Mouse (Mus musculus): ENCODE results near the gene Bcl7b. TPM values are rescaled to one million over a fixed set of nuclear protein-coding genes. Genes with fewer than 3 reads are reported as not detected.

Gene Bcl7b
- polyA plus RNA-seq, 1 experiment from 2014 or later, result 44.3 TPM

DNA sequence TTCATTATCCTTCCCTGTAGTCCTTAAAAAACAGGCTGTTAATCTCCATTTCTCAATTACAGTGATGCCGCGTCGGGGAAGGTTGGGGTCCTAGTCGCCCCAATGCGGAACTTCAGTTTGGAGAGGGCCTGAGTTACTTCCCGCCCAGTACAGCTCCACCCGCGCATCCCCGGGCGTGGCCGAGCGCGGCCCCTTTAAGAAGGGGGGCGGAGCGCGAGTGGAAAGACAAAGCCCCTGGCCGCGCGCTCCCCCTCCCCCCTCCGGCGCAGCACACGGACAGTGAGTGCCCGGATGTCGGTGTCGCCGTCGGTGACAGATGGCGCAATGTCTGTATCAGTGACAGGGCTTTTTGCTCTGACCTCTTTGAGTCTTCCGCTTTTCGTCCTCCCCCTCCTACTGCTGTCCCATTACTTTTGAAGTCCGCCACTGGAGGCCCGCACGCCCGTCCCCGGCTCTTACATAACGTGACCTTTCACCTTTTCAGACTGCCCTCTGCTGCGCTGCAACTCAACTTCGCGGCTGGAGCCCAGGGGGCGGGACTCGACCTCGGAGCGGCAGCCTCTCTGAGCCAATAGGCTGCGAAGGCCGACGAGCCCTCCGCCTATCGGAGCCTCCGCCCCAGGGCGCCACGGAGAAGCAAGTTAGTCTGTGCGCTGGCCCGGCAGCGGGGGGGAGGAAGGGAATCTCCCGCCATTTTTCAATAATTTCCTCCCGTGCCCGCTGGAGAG lies 18.7 kb downstream of the Bcl7b start, which contains the start of gene Baz1b:
TSS of gene Baz1b (plus strand) at position 644 of the 728 bp plus-strand sequence.
- Histone ChIP-seq H3K27me3 (replicated peaks) (no peaks in the 10 kb centered on the region), H3K36me3 (peaks cover 44% of the 10 kb centered on the region), H3K4me3 (peak within 1 kb of the TSS; percentile 86), H3K4me2 (peak within 1 kb of the TSS; percentile 86), H3K9ac (peak within 1 kb of the TSS; percentile 92), H3K4me1 (peaks cover 49% of the 10 kb centered on the region), H3K27ac (peak within 1 kb of the TSS; percentile 91), H3K9me3 (replicated peaks) (no peaks in the 10 kb centered on the region)
- WGBS (ENCODE audit: insufficient replicate concordance), result under 1% methylated on average over 56 of the region's 57 CpGs
- ATAC-seq, result peak; percentile 95

- Histone ChIP-seq H3K9me3 (replicated peaks) (no peaks in the 10 kb centered on the region), H3K9ac (peak overlapping the region; percentile 92), H3K4me2 (peak overlapping the region; percentile 86), H3K27me3 (replicated peaks) (no peaks in the 10 kb centered on the region), H3K4me3 (peak overlapping the region; percentile 86), H3K4me1 (peaks cover 56% of the 10 kb centered on the region), H3K36me3 (peaks cover 44% of the 10 kb centered on the region), H3K27ac (peak overlapping the region; percentile 91)
- peak; percentile 78 for ATAC-seq
- under 1% methylated on average over 95 of the region's 102 CpGs for WGBS (ENCODE audit: insufficient replicate concordance)
Observed at GRCm38 (mm10) chr5:135187349-135188213, 19.5 kb downstream of the Bcl7b start.

GRCm38 (mm10) chr5:135188214-135188554 lies 20.1 kb downstream of the Bcl7b start:
- Histone ChIP-seq H3K4me3 (peak overlapping the region; percentile 86), H3K27me3 (replicated peaks) (no peaks in the 10 kb centered on the region), H3K36me3 (peaks cover 45% of the 10 kb centered on the region), H3K9ac (peak overlapping the region; percentile 92), H3K9me3 (replicated peaks) (no peaks in the 10 kb centered on the region), H3K27ac (peak overlapping the region; percentile 91), H3K4me2 (peak overlapping the region; percentile 86), H3K4me1 (peaks cover 62% of the 10 kb centered on the region)
- WGBS (ENCODE audit: insufficient replicate concordance), result 0% methylated on average over 8 of the region's 8 CpGs
- ATAC-seq, result no peak

DNA sequence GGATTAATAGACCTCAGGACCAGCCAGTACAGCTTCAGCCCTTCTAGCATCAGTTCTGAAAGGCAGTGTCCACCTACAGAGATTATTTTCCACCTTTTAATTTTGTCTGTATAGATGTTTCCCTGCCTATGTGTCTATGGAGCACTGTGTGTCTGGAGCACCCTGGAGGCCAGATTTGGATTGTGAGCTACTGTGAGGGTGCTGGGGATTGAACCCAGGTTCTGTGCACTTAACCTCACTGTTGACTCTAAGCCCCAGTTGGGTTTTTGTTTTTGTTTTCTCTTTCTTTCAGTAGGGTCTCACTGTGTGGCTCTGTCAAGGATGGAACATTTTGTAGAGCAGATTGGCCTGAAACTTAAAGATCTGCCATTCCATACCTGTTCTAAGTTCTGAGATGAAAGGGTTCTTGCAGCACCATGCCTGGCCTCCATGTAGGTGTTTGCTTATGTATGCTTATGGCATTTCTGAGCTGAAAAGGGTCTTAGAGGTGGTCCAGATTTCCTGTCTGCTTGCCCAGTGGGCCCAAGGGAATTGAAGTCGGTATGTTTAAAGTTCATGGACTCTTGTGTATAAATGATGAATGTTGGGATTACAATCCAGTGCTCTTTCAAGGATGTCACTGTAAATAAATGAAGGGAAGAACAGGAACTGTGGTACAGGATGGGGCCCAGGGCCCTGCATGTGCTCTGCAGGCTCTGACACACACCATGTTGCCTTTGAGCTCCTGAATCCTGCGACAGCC lies 21.4 kb downstream of the Bcl7b start:
- H3K36me3 ChIP-seq, result peaks cover 56% of the 10 kb centered on the region
- WGBS (ENCODE audit: insufficient replicate concordance), result 60% methylated on average over 2 of the region's 2 CpGs
- H3K4me1 ChIP-seq, result peaks cover 62% of the 10 kb centered on the region
- H3K27me3 ChIP-seq (replicated peaks), result no peaks in the 10 kb centered on the region
- no peaks in the 10 kb centered on the region for H3K9me3 ChIP-seq (replicated peaks)
- peak overlapping the region; percentile 86 for H3K4me3 ChIP-seq
- no peak for ATAC-seq
- peak overlapping the region; percentile 92 for H3K9ac ChIP-seq
- H3K4me2 ChIP-seq, result peak overlapping the region; percentile 86
- peak overlapping the region; percentile 16; the same call in 1 of the 2 replicates for H3K27ac ChIP-seq

DNA sequence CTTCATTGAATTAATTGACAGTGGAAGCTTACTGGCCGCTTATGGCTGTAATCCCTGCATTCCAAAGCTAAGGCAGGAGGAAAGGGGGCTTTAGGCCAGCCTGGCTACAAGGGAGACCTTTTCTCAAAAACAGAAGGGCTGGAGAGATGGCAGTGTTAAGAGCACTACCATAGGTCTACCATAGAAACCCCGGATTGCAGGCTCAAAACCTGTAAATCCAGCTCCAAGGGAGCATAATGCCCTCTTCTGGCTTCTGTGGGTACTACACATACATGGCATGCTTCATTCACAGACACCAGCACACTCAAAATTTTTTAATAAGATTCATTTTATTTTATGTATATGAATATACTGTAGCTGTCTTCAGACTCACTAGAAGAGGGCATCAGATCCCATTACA lies 23.5 kb downstream of the Bcl7b start:
- H3K9me3 ChIP-seq (replicated peaks), result no peaks in the 10 kb centered on the region
- H3K27ac ChIP-seq, result no peak overlapping the region
- H3K4me3 ChIP-seq, result no peak overlapping the region
- peaks cover 66% of the 10 kb centered on the region for H3K4me1 ChIP-seq
- H3K9ac ChIP-seq, result no peak overlapping the region
- H3K4me2 ChIP-seq, result no peak overlapping the region
- peaks cover 77% of the 10 kb centered on the region for H3K36me3 ChIP-seq
- no peaks in the 10 kb centered on the region for H3K27me3 ChIP-seq (replicated peaks)
- no peak for ATAC-seq
- 49% methylated on average over 2 of the region's 2 CpGs for WGBS (ENCODE audit: insufficient replicate concordance)

- peaks cover 66% of the 10 kb centered on the region for H3K4me1 ChIP-seq
- no peak overlapping the region for H3K4me2 ChIP-seq
- H3K4me3 ChIP-seq, result no peak overlapping the region
- H3K9ac ChIP-seq, result no peak overlapping the region
- ATAC-seq, result no peak
- H3K9me3 ChIP-seq (replicated peaks), result no peaks in the 10 kb centered on the region
- no peaks in the 10 kb centered on the region for H3K27me3 ChIP-seq (replicated peaks)
- H3K27ac ChIP-seq, result no peak overlapping the region
- H3K36me3 ChIP-seq, result peaks cover 85% of the 10 kb centered on the region
- WGBS (ENCODE audit: insufficient replicate concordance), result 84% methylated on average over 1 of the region's 1 CpGs
Observed at GRCm38 (mm10) chr5:135192431-135192830, 24.3 kb downstream of the Bcl7b start.

GRCm38 (mm10) chr5:135196367-135196766 lies 28.3 kb downstream of the Bcl7b start:
- no peak overlapping the region for H3K9ac ChIP-seq
- H3K9me3 ChIP-seq (replicated peaks), result no peaks in the 10 kb centered on the region
- no peak overlapping the region for H3K27ac ChIP-seq
- H3K4me1 ChIP-seq, result peaks cover 40% of the 10 kb centered on the region
- no peak overlapping the region for H3K4me2 ChIP-seq
- ATAC-seq, result no peak
- no peak overlapping the region for H3K4me3 ChIP-seq
- WGBS (ENCODE audit: insufficient replicate concordance), result 54% methylated on average over 6 of the region's 6 CpGs
- peaks cover 97% of the 10 kb centered on the region for H3K36me3 ChIP-seq
- H3K27me3 ChIP-seq (replicated peaks), result no peaks in the 10 kb centered on the region

- no peaks in the 10 kb centered on the region for H3K9me3 ChIP-seq (replicated peaks)
- H3K27me3 ChIP-seq (replicated peaks), result no peaks in the 10 kb centered on the region
- H3K27ac ChIP-seq, result no peak overlapping the region
- H3K4me3 ChIP-seq, result no peak overlapping the region
- H3K36me3 ChIP-seq, result peaks cover 94% of the 10 kb centered on the region
- no peak for ATAC-seq
- no peaks in the 10 kb centered on the region for H3K4me1 ChIP-seq
- no peak overlapping the region for H3K4me2 ChIP-seq
- no peak overlapping the region for H3K9ac ChIP-seq
- WGBS (ENCODE audit: insufficient replicate concordance), result 76% methylated on average over 3 of the region's 3 CpGs
Observed at GRCm38 (mm10) chr5:135202763-135203162, 34.7 kb downstream of the Bcl7b start.

DNA sequence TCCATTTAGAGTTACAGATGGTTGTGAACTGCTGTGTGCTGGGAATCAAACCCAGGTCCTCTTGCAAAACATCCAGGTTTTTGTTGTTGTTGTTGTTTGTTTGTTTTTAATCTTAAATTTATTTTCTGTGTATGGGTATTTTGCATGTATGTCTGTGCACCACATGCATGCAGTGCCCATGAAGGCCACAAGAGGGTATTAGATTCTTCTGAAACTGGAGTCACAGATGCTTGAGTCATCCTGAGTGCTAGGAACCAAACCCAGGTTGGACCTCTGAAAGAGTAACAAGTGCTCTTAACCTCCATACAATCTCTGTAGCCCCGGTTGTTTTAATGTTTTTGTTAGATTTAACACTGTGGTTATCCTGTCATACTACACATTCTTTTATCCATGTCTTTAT lies 40.1 kb downstream of the Bcl7b start:
- H3K27me3 ChIP-seq (replicated peaks), result no peaks in the 10 kb centered on the region
- 92% methylated on average over 1 of the region's 1 CpGs for WGBS (ENCODE audit: insufficient replicate concordance)
- H3K9me3 ChIP-seq (replicated peaks), result no peaks in the 10 kb centered on the region
- no peak overlapping the region for H3K4me2 ChIP-seq
- no peak overlapping the region for H3K27ac ChIP-seq
- no peak overlapping the region for H3K9ac ChIP-seq
- peaks cover 98% of the 10 kb centered on the region for H3K36me3 ChIP-seq
- H3K4me3 ChIP-seq, result no peak overlapping the region
- no peak for ATAC-seq
- H3K4me1 ChIP-seq, result no peaks in the 10 kb centered on the region

GRCm38 (mm10) chr5:135216871-135217270 lies 48.8 kb downstream of the Bcl7b start:
- Histone ChIP-seq H3K36me3 (peaks cover 100% of the 10 kb centered on the region), H3K27me3 (replicated peaks) (no peaks in the 10 kb centered on the region), H3K4me2 (no peak overlapping the region), H3K4me1 (no peaks in the 10 kb centered on the region), H3K9me3 (replicated peaks) (no peaks in the 10 kb centered on the region), H3K27ac (no peak overlapping the region), H3K4me3 (no peak overlapping the region), H3K9ac (no peak overlapping the region)
- 90% methylated on average over 6 of the region's 6 CpGs for WGBS (ENCODE audit: insufficient replicate concordance)
- no peak for ATAC-seq

GRCm38 (mm10) chr5:135220941-135221340 lies 52.9 kb downstream of the Bcl7b start:
- Histone ChIP-seq H3K4me3 (no peak overlapping the region), H3K27ac (no peak overlapping the region), H3K4me2 (no peak overlapping the region), H3K36me3 (peaks cover 97% of the 10 kb centered on the region), H3K9me3 (replicated peaks) (no peaks in the 10 kb centered on the region), H3K9ac (no peak overlapping the region), H3K4me1 (no peaks in the 10 kb centered on the region), H3K27me3 (replicated peaks) (no peaks in the 10 kb centered on the region)
- ATAC-seq, result no peak

GRCm38 (mm10) chr5:135222066-135222465 lies 54.0 kb downstream of the Bcl7b start:
- Histone ChIP-seq H3K4me2 (no peak overlapping the region), H3K27ac (no peak overlapping the region), H3K36me3 (peaks cover 94% of the 10 kb centered on the region), H3K9me3 (replicated peaks) (no peaks in the 10 kb centered on the region), H3K4me1 (no peaks in the 10 kb centered on the region), H3K4me3 (no peak overlapping the region), H3K9ac (no peak overlapping the region), H3K27me3 (replicated peaks) (no peaks in the 10 kb centered on the region)
- WGBS (ENCODE audit: insufficient replicate concordance), result 90% methylated on average over 7 of the region's 7 CpGs
- no peak for ATAC-seq
